Mouse (Mus musculus): ENCODE results near the gene Psmd5. TPM values are rescaled to one million over a fixed set of nuclear protein-coding genes. Genes with fewer than 3 reads are reported as not detected.

Psmd5 gene
- polyA plus RNA-seq, 1 experiment from 2014 or later, result 114 TPM

- 86% methylated on average over 7 of the region's 7 CpGs for WGBS
- DNase-seq (ENCODE audit: low spot score), result no peak
These were observed 28.4 kb upstream of the Psmd5 start for GRCm38 (mm10) chr2:34903191-34903590.

GRCm38 (mm10) chr2:34902731-34903130 lies 28.0 kb upstream of the Psmd5 start:
- Histone ChIP-seq H3K9me3 (replicated peaks; ENCODE audit: control insufficient read depth, low read length) (no peaks in the 10 kb centered on the region), H3K4me2 (ENCODE audit: low read depth, low read length) (no peak overlapping the region), H3K9ac (replicated peaks; ENCODE audit: low read length) (no peak overlapping the region), H3K4me3 (ENCODE audit: low read depth, low read length) (no peak overlapping the region), H3K27me3 (ENCODE audit: control insufficient read depth, insufficient read depth, low read length) (no peaks in the 10 kb centered on the region), H3K4me1 (ENCODE audit: control insufficient read depth, insufficient read depth, low read length) (no peaks in the 10 kb centered on the region; the same call in 1 of the 2 replicates), H3K36me3 (replicated peaks; ENCODE audit: control insufficient read depth, insufficient read depth, low read depth, low read length) (no peaks in the 10 kb centered on the region), H3K27ac (replicated peaks; ENCODE audit: low read depth, low read length) (no peak overlapping the region)
- ATAC-seq (replicated peaks; ENCODE audit: insufficient number of reproducible peaks, low FRiP score, low TSS enrichment, low read depth), result no peak
- WGBS, result 86% methylated on average over 6 of the region's 6 CpGs
- DNase-seq (ENCODE audit: low spot score), result no peak

More at GRCm38 (mm10) chr2:34903191-34903590, 28.4 kb upstream of the Psmd5 start:
- H3K36me3 ChIP-seq (replicated peaks; ENCODE audit: control insufficient read depth, insufficient read depth, low read depth, low read length), result no peaks in the 10 kb centered on the region
- no peak overlapping the region for H3K4me2 ChIP-seq (ENCODE audit: low read depth, low read length)
- no peaks in the 10 kb centered on the region for H3K9me3 ChIP-seq (replicated peaks; ENCODE audit: control insufficient read depth, low read length)
- H3K27me3 ChIP-seq (ENCODE audit: control insufficient read depth, insufficient read depth, low read length), result no peaks in the 10 kb centered on the region
- no peak overlapping the region for H3K9ac ChIP-seq (replicated peaks; ENCODE audit: low read length)
- no peak for ATAC-seq (replicated peaks; ENCODE audit: insufficient number of reproducible peaks, low FRiP score, low TSS enrichment, low read depth)
- no peak overlapping the region for H3K4me3 ChIP-seq (ENCODE audit: low read depth, low read length)
- no peak overlapping the region for H3K27ac ChIP-seq (replicated peaks; ENCODE audit: low read depth, low read length)
- H3K4me1 ChIP-seq (ENCODE audit: control insufficient read depth, insufficient read depth, low read length), result no peaks in the 10 kb centered on the region; the same call in 1 of the 2 replicates

- WGBS, result 74% methylated on average over 4 of the region's 4 CpGs
- ATAC-seq (replicated peaks; ENCODE audit: insufficient number of reproducible peaks, low FRiP score, low TSS enrichment, low read depth) (no peak), DNase-seq (ENCODE audit: low spot score) (no peak)
- no peak overlapping the region for H3K27ac ChIP-seq (replicated peaks; ENCODE audit: low read depth, low read length)
- H3K9ac ChIP-seq (replicated peaks; ENCODE audit: low read length), result no peak overlapping the region
- H3K4me2 ChIP-seq (ENCODE audit: low read depth, low read length), result no peak overlapping the region
- no peaks in the 10 kb centered on the region for H3K9me3 ChIP-seq (replicated peaks; ENCODE audit: control insufficient read depth, low read length)
- H3K36me3 ChIP-seq (replicated peaks; ENCODE audit: control insufficient read depth, insufficient read depth, low read depth, low read length), result no peaks in the 10 kb centered on the region
- H3K4me3 ChIP-seq (ENCODE audit: low read depth, low read length), result no peak overlapping the region
- no peaks in the 10 kb centered on the region for H3K27me3 ChIP-seq (ENCODE audit: control insufficient read depth, insufficient read depth, low read length)
- no peaks in the 10 kb centered on the region; the same call in 1 of the 2 replicates for H3K4me1 ChIP-seq (ENCODE audit: control insufficient read depth, insufficient read depth, low read length)
These were observed 27.0 kb upstream of the Psmd5 start for GRCm38 (mm10) chr2:34901726-34902125.

- no peak overlapping the region for H3K4me3 ChIP-seq (ENCODE audit: low read depth, low read length)
- no peak overlapping the region for H3K9ac ChIP-seq (replicated peaks; ENCODE audit: low read length)
- DNase-seq (ENCODE audit: low spot score) (no peak), ATAC-seq (replicated peaks; ENCODE audit: insufficient number of reproducible peaks, low FRiP score, low TSS enrichment, low read depth) (no peak)
- no peak overlapping the region for H3K27ac ChIP-seq (replicated peaks; ENCODE audit: low read depth, low read length)
- 71% methylated on average over 1 of the region's 1 CpGs for WGBS
- H3K4me1 ChIP-seq (ENCODE audit: control insufficient read depth, insufficient read depth, low read length), result no peaks in the 10 kb centered on the region; the same call in 1 of the 2 replicates
- H3K36me3 ChIP-seq (replicated peaks; ENCODE audit: control insufficient read depth, insufficient read depth, low read depth, low read length), result no peaks in the 10 kb centered on the region
- H3K9me3 ChIP-seq (replicated peaks; ENCODE audit: control insufficient read depth, low read length), result no peaks in the 10 kb centered on the region
- no peaks in the 10 kb centered on the region for H3K27me3 ChIP-seq (ENCODE audit: control insufficient read depth, insufficient read depth, low read length)
- no peak overlapping the region for H3K4me2 ChIP-seq (ENCODE audit: low read depth, low read length)
These were observed 25.6 kb upstream of the Psmd5 start for GRCm38 (mm10) chr2:34900412-34900811.

GRCm38 (mm10) chr2:34899682-34900081 lies 24.9 kb upstream of the Psmd5 start:
- Histone ChIP-seq H3K4me2 (ENCODE audit: low read depth, low read length) (no peak overlapping the region), H3K27ac (replicated peaks; ENCODE audit: low read depth, low read length) (no peak overlapping the region), H3K9ac (replicated peaks; ENCODE audit: low read length) (no peak overlapping the region), H3K4me3 (ENCODE audit: low read depth, low read length) (no peak overlapping the region), H3K27me3 (ENCODE audit: control insufficient read depth, insufficient read depth, low read length) (no peaks in the 10 kb centered on the region), H3K9me3 (replicated peaks; ENCODE audit: control insufficient read depth, low read length) (no peaks in the 10 kb centered on the region), H3K4me1 (ENCODE audit: control insufficient read depth, insufficient read depth, low read length) (no peaks in the 10 kb centered on the region; the same call in 1 of the 2 replicates), H3K36me3 (replicated peaks; ENCODE audit: control insufficient read depth, insufficient read depth, low read depth, low read length) (no peaks in the 10 kb centered on the region)
- ATAC-seq (replicated peaks; ENCODE audit: insufficient number of reproducible peaks, low FRiP score, low TSS enrichment, low read depth), result no peak
- DNase-seq (ENCODE audit: low spot score), result no peak
- 72% methylated on average over 11 of the region's 11 CpGs for WGBS

GRCm38 (mm10) chr2:34897820-34898219 lies 23.1 kb upstream of the Psmd5 start:
- Histone ChIP-seq H3K4me1 (ENCODE audit: control insufficient read depth, insufficient read depth, low read length) (no peaks in the 10 kb centered on the region), H3K27ac (replicated peaks; ENCODE audit: low read depth, low read length) (no peak overlapping the region), H3K9me3 (replicated peaks; ENCODE audit: control insufficient read depth, low read length) (no peaks in the 10 kb centered on the region), H3K9ac (replicated peaks; ENCODE audit: low read length) (no peak overlapping the region), H3K27me3 (ENCODE audit: control insufficient read depth, insufficient read depth, low read length) (no peaks in the 10 kb centered on the region), H3K4me2 (ENCODE audit: low read depth, low read length) (no peak overlapping the region), H3K4me3 (ENCODE audit: low read depth, low read length) (no peak overlapping the region), H3K36me3 (replicated peaks; ENCODE audit: control insufficient read depth, insufficient read depth, low read depth, low read length) (no peaks in the 10 kb centered on the region)
- WGBS, result 23% methylated on average over 10 of the region's 10 CpGs
- peak; percentile 69 for DNase-seq (ENCODE audit: low spot score)
- no peak for ATAC-seq (replicated peaks; ENCODE audit: insufficient number of reproducible peaks, low FRiP score, low TSS enrichment, low read depth)

- no peak overlapping the region for H3K9ac ChIP-seq (replicated peaks; ENCODE audit: low read length)
- DNase-seq (ENCODE audit: low spot score) (no peak), ATAC-seq (replicated peaks; ENCODE audit: insufficient number of reproducible peaks, low FRiP score, low TSS enrichment, low read depth) (no peak)
- no peaks in the 10 kb centered on the region for H3K9me3 ChIP-seq (replicated peaks; ENCODE audit: control insufficient read depth, low read length)
- WGBS, result 85% methylated on average over 17 of the region's 17 CpGs
- no peaks in the 10 kb centered on the region for H3K27me3 ChIP-seq (ENCODE audit: control insufficient read depth, insufficient read depth, low read length)
- no peaks in the 10 kb centered on the region for H3K4me1 ChIP-seq (ENCODE audit: control insufficient read depth, insufficient read depth, low read length)
- no peaks in the 10 kb centered on the region for H3K36me3 ChIP-seq (replicated peaks; ENCODE audit: control insufficient read depth, insufficient read depth, low read depth, low read length)
- no peak overlapping the region for H3K4me2 ChIP-seq (ENCODE audit: low read depth, low read length)
- no peak overlapping the region for H3K4me3 ChIP-seq (ENCODE audit: low read depth, low read length)
- H3K27ac ChIP-seq (replicated peaks; ENCODE audit: low read depth, low read length), result no peak overlapping the region
These were observed 22.2 kb upstream of the Psmd5 start for GRCm38 (mm10) chr2:34896821-34897460.

GRCm38 (mm10) chr2:34895503-34896113 lies 20.8 kb upstream of the Psmd5 start:
- Histone ChIP-seq H3K9me3 (replicated peaks; ENCODE audit: control insufficient read depth, low read length) (no peaks in the 10 kb centered on the region), H3K4me1 (ENCODE audit: control insufficient read depth, insufficient read depth, low read length) (no peaks in the 10 kb centered on the region), H3K9ac (replicated peaks; ENCODE audit: low read length) (no peak overlapping the region), H3K4me2 (ENCODE audit: low read depth, low read length) (no peak overlapping the region), H3K27ac (replicated peaks; ENCODE audit: low read depth, low read length) (no peak overlapping the region), H3K27me3 (ENCODE audit: control insufficient read depth, insufficient read depth, low read length) (no peaks in the 10 kb centered on the region), H3K4me3 (ENCODE audit: low read depth, low read length) (no peak overlapping the region), H3K36me3 (replicated peaks; ENCODE audit: control insufficient read depth, insufficient read depth, low read depth, low read length) (no peaks in the 10 kb centered on the region)
- ATAC-seq (replicated peaks; ENCODE audit: insufficient number of reproducible peaks, low FRiP score, low TSS enrichment, low read depth) (no peak), DNase-seq (ENCODE audit: low spot score) (no peak)
- WGBS, result 75% methylated on average over 19 of the region's 19 CpGs
